Mouse (Mus musculus) stomach, embryonic 15.5 days (tissue): Measurements from ENCODE around the gene Nat8f2. TPM values are rescaled to one million over a fixed set of nuclear protein-coding genes. Genes with fewer than 3 reads are reported as not detected.
"Not testable (repeated sequence)": the region's sequence is repeated elsewhere in the genome, so short reads cannot be mapped to it uniquely, and the experiment has no call there.

ENCODE experiments used
- ATAC-seq: fragments of 200-750 bp; cut with Nextera tagmentation; 2 replicates; pipeline ENCODE4 v1.8.0; 2017; ENCODE audit warnings: low read depth, moderate number of reproducible peaks, moderate TSS enrichment; ENCODE audit not compliant: insufficient read depth, low FRiP score
- H3K27ac ChIP-seq: fragments of 300-500 bp; sonication (generic); 2 replicates; pipeline ENCODE4 v1.5.1; 2015; ENCODE audit warnings: mild to moderate bottlenecking, inconsistent platforms
- H3K27me3 ChIP-seq: fragments of 300-500 bp; sonication (generic); replicated peaks from 2 replicates; pipeline ENCODE4 v1.6.1; 2015; ENCODE audit warnings: inconsistent platforms
- H3K36me3 ChIP-seq: fragments of 300-500 bp; sonication (generic); 2 replicates; pipeline ENCODE4 v1.6.1; 2015; ENCODE audit warnings: inconsistent platforms
- H3K4me1 ChIP-seq: fragments of 300-500 bp; sonication (generic); 2 replicates; pipeline ENCODE4 v1.6.1; 2015; ENCODE audit warnings: inconsistent platforms
- H3K4me2 ChIP-seq: fragments of 300-500 bp; sonication (generic); 2 replicates; pipeline ENCODE4 v1.6.1; 2015; ENCODE audit warnings: mild to moderate bottlenecking, inconsistent platforms
- H3K4me3 ChIP-seq: fragments of 300-500 bp; sonication (generic); replicated peaks from 2 replicates; pipeline ENCODE4 v1.5.1; 2015; ENCODE audit warnings: inconsistent platforms
- H3K9ac ChIP-seq: fragments of 300-500 bp; sonication (generic); 2 replicates; pipeline ENCODE4 v1.6.1; 2015; ENCODE audit warnings: inconsistent platforms
- H3K9me3 ChIP-seq: fragments of 300-500 bp; sonication (generic); 2 replicates; pipeline ENCODE4 v1.6.1; 2016; ENCODE audit warnings: inconsistent platforms
- WGBS: fragments of 180-500 bp; shearing (Covaris S2); methylation state at CpG from one replicate; pipeline ENCODE4 v1.1.7; 2015; 5-methylcytosine and 5-hydroxymethylcytosine counted together
- polyA plus RNA-seq: library from polyadenylated mRNA; unstranded; fragments of >200 nt; fragmentation: Nextera tagmentation; extraction: Ambion mirVana; gene quantifications from 2 replicates; pipeline ENCODE4 v1.2.1, GENCODE M21; 2015

The Nat8f2 gene
- polyA plus RNA-seq, 1 experiment from 2014 or later: 0.04 TPM

DNA sequence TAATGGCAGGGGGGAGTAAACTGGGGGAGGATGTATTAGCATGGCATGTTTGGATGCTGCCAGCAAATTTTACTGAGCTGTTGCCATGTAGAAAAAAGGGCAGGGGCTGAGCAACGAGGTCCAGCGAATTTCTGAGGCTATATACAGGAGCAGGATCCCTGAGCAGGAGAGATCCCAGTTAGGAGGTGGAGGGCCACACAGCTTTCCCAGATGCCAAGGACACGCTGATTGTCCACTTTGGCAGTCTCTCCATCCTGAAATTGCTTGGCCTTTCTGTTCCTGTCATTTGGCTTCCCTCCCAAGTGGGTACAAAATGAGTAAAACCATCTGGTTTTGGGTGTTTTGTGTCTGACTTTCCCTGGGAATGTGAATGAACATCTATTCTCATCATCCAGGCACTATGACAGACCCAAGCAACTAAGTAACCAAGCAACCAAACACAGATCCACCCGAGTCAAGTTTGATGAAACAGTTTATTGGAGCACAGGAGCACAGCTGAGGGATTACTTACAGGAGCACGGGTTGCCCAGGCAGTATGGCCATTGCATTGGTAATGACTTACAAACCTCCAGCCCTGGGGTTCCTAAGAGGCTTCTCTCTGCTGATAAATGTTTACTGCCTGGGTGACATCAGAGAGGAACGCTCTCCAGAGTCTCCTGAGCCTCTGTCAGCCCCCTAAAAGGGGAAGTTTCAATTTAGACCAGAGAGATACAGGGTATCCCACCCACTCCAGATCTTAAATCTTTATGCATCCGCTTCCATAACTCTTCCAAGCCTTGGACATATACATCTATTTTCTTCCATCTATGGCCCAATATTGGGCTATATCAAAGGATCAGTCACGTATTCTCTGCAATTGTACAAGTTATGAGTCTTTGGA, 29.9 kb upstream of the Nat8f2 start:
- not testable (repeated sequence) for H3K36me3 ChIP-seq, ATAC-seq, H3K9ac ChIP-seq, H3K4me3 ChIP-seq, H3K27me3 ChIP-seq, H3K4me1 ChIP-seq, H3K4me2 ChIP-seq, H3K27ac ChIP-seq, H3K9me3 ChIP-seq
- WGBS: 68% methylated on average over 7 of the region's 8 CpGs

DNA sequence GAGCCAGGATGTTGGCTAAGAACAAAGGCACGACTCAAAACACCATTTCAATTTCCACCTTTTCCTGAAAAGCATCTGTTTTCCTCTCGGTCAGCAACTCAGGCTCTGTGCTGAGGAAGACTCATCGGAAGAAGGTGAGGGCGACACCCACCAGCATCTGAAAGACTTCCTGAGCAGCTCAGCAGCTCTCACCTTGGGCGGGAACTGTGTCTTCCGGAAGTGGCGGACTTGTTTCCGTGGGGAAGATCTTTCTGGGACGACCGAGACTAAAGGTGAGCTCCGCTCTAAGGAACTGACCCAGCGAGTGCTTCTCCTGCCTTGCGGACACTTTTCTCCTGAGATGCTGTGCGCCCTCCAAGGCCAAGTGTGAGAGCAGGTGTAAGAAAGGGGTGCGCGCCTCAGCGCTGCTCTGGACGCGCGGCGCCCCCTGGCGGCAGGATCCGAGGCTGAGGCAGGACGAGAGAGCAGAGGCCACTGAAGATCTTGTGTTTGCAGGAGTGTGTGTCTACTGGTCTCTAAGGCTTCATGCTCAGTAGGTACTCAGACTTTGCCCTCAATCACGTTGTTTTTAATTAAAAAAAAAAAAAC, 26.2 kb upstream of the Nat8f2 start:
- H3K9ac ChIP-seq, H3K36me3 ChIP-seq, H3K27me3 ChIP-seq, H3K9me3 ChIP-seq, ATAC-seq, H3K4me2 ChIP-seq, H3K27ac ChIP-seq, H3K4me3 ChIP-seq, H3K4me1 ChIP-seq: not testable (repeated sequence)
- WGBS: 71% methylated on average over 25 of the region's 25 CpGs

DNA sequence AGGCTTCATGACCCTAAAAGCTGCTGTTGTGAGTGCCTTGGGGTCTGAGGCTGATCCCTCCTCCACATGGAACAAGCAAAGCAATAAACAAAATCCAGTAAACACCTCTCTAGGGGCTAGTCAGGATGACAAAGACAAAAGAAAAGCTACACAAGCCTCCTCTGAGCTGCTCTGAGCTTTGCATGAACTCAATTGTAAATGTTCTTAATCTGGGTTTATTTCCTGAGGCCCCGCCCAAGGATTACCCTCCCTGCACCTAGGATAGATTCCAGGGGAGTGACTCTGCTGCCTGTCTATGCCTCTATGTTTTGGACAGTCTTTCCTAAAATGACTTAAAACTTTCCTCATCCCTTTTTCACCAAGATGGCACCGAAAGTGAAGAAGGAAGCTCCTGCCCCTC, 20.0 kb upstream of the Nat8f2 start:
- Histone ChIP-seq H3K4me2 (no peak overlapping the region), H3K9ac (no peak overlapping the region), H3K4me1 (no peaks in the 10 kb centered on the region), H3K9me3 (no peaks in the 10 kb centered on the region), H3K27me3 (no peaks in the 10 kb centered on the region), H3K4me3 (no peak overlapping the region), H3K27ac (no peak overlapping the region), H3K36me3 (no peaks in the 10 kb centered on the region)
- ATAC-seq: no peak
- WGBS: 85% methylated on average over 2 of the region's 2 CpGs

DNA sequence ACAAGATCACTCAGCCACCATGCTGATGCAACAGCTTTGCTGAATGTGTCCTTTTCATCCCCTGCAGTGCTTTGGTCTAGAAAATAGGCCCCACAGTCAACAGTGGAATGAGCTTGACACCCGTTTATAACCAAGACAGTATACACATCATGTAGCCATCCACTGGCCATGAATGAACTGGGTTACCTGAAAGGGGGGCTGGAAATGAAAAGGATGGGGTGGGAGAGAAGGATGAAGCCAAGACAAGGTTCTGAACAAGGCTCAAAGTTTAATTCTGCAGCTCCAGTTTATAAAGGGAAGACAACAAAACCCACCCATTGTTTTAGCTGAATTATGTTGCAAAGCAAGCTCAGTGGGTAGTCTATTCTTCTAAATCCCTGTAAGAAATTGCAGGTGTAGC, 15.4 kb upstream of the Nat8f2 start:
- no peaks in the 10 kb centered on the region for H3K4me1 ChIP-seq
- no peak overlapping the region for H3K4me3 ChIP-seq
- H3K27ac ChIP-seq: no peak overlapping the region
- no peaks in the 10 kb centered on the region for H3K36me3 ChIP-seq
- peaks cover 10% of the 10 kb centered on the region; the same call in 1 of the 2 replicates for H3K9me3 ChIP-seq
- H3K27me3 ChIP-seq: no peaks in the 10 kb centered on the region
- H3K4me2 ChIP-seq: no peak overlapping the region
- no peak for ATAC-seq
- 86% methylated on average over 1 of the region's 1 CpGs for WGBS
- no peak overlapping the region for H3K9ac ChIP-seq

DNA sequence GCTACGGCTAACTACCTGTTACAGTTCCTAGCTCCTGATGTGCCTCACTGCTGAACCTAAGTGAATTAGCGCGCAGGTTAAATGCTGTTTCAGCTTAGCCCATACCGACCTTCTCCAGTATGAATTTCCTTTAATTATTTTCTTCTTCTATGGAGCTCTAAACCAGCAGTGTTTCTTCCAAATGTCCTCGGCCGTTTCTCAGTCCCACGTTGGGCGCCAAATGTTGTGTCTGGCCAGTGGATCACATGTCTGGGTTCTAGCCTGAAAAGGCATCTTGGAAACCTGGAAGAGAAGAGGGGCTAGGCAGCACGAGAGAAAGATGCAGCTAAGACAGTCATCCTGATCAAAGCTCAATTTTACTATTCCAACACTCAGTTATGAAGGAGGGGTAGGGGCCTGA, 14.3 kb upstream of the Nat8f2 start:
- H3K9me3 ChIP-seq, H3K4me1 ChIP-seq, H3K36me3 ChIP-seq, H3K27me3 ChIP-seq, H3K27ac ChIP-seq, H3K9ac ChIP-seq, H3K4me2 ChIP-seq, H3K4me3 ChIP-seq, ATAC-seq: not testable (repeated sequence)
- WGBS: 92% methylated on average over 9 of the region's 9 CpGs

DNA sequence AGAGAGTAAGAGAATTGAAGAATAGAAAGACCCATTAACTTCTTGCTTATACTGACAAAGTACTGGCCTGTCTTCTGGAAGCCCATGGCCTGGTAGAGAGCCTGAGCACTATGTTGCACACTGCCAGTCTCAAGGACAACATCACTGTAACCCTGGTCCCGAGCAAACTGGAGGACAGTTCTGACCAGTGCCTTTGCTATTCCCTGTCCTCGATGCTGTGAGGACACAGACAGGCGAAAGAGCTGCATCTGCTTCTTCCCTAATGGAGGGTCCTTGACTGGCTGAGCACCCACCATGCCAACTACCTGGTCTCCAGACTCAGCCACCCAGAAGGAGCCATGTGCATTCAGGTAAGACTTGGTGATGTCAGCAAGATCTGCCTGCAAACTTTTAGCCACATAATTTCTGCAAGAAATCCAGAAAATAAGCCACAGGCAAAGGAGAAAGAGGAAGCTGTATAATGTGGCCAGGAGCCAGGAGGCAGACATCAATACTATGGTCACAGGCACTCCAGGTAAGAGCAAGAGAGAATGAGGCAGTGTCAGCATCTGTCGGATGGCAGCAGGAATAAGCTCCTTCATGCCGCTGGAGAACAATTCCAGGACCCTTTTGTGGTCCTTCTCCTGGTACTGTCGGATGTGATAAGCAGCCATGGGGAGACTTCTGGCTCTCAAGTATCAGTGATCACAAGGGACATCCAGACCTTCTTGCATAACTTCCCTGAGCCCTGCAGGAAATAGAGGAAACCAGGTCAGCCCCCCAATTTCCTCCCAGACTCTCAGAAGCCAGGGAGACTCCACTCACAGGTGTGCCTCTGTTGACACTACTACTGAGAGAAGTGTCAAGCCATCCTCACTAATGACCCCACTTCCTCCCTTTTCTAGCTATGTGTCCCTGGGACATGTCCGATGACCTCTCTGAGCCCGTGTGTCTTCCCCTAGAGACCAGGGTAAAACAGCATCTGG, 950 bp downstream of the Nat8f2 start:
- no peak overlapping the region for H3K4me3 ChIP-seq
- no peaks in the 10 kb centered on the region for H3K36me3 ChIP-seq
- H3K9me3 ChIP-seq: no peaks in the 10 kb centered on the region
- H3K27me3 ChIP-seq: no peaks in the 10 kb centered on the region
- ATAC-seq: no peak
- no peak overlapping the region for H3K27ac ChIP-seq
- H3K4me2 ChIP-seq: no peak overlapping the region
- WGBS: 80% methylated on average over 8 of the region's 8 CpGs
- no peaks in the 10 kb centered on the region for H3K4me1 ChIP-seq
- H3K9ac ChIP-seq: no peak overlapping the region

DNA sequence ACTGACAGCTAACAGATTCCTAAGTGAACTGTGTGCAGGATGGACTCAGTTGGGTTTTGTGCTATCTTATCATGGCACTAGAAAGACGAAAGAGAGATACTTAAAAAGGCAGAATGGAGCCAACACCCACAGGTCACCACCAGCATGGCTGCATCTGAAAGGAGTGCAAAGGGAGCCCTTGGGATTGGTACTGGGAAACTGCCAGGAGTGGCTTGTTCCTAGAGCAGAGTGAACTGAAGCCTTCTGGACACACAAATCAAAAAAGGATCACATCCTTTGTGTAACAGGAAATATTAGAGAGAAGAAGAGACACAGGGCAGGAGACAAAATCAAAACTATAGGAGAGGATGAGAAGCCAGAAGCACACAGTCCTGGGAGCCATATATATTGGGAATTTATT, 2.0 kb downstream of the Nat8f2 start:
- not testable (repeated sequence) for ATAC-seq

DNA sequence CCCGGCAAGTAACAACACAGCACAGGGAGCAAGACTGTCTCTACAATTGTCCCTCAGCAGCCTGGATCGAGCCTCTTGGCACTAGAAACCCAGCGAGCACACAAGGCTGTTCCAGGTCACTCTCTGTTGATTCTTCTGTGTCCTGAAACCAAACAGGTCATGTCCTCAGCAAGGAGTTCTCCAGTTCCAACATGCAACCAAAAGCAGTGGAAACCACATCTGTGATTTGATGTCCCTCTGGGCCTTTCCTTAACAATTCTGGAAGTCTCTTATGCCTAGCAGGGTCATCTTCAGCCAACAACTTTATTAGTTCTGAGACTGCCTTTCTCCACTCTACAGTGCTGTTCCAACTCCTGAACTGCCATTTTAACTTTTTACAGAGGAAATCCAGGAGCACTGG, 2.8 kb downstream of the Nat8f2 start:
- H3K9ac ChIP-seq, H3K4me3 ChIP-seq, ATAC-seq, H3K4me1 ChIP-seq, H3K9me3 ChIP-seq, H3K36me3 ChIP-seq, H3K4me2 ChIP-seq, H3K27me3 ChIP-seq, H3K27ac ChIP-seq: not testable (repeated sequence)
- WGBS: 81% methylated on average over 3 of the region's 3 CpGs

More for the DNA sequence above, 2.0 kb downstream of the Nat8f2 start:
- H3K9ac ChIP-seq, H3K27ac ChIP-seq, H3K4me3 ChIP-seq, H3K4me1 ChIP-seq, H3K9me3 ChIP-seq, H3K4me2 ChIP-seq, H3K36me3 ChIP-seq, H3K27me3 ChIP-seq: not testable (repeated sequence)
- WGBS: 65% methylated on average over 1 of the region's 1 CpGs

DNA sequence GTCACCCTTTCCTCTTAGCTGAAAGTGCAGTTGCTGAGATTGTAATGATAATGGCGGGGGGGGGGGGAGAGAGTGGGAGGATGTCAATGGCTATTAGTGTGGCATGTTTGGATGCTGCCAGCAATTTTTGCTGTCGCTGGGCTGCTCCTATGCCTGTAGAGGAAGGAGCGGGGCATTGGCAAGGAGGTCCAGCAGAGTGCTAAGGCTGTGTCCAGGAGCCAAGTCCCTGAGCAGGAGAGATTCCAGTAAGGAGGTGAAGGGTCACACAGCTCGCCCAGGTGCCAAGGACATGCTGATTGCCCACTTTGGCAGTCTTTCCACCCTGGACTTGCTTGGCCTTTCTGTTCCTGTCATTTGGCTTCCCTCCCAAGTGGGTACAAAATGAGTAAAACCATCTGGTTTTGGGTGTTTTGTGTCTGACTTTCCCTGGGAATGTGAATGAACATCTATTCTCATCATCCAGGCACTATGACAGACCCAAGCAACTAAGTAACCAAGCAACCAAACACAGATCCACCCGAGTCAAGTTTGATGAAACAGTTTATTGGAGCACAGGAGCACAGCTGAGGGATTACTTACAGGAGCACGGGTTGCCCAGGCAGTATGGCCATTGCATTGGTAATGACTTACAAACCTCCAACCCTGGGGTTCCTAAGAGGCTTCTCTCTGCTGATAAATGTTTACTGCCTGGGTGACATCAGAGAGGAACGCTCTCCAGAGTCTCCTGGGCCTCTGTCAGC, 3.9 kb downstream of the Nat8f2 start:
- not testable (repeated sequence) for H3K4me2 ChIP-seq, H3K4me1 ChIP-seq, H3K9me3 ChIP-seq, H3K36me3 ChIP-seq, H3K4me3 ChIP-seq, H3K9ac ChIP-seq, ATAC-seq, H3K27me3 ChIP-seq, H3K27ac ChIP-seq
- 54% methylated on average over 6 of the region's 7 CpGs for WGBS

DNA sequence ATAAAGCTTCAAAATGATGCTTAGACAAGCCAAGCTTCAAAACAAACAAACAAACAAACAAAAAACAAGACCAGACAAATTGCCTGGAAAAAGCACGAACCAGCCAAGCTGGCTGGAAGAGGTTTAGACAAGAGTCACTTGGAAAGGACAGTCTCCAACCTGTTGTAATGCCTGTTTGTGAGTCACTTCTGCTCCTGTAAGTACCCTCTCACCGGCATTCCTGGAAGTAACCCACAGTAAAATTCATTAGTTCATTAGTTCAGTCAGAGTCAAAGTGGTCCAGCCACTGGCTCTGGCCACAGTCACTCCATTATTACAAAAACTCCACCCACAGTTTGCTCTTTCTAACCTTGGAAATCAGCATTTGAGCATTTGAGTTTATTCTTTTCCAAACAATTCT, 5.1 kb downstream of the Nat8f2 start:
- Histone ChIP-seq H3K4me3 (no peak overlapping the region), H3K9ac (no peak overlapping the region), H3K9me3 (no peaks in the 10 kb centered on the region), H3K4me2 (no peak overlapping the region), H3K27ac (no peak overlapping the region), H3K4me1 (no peaks in the 10 kb centered on the region), H3K27me3 (no peaks in the 10 kb centered on the region), H3K36me3 (no peaks in the 10 kb centered on the region)
- WGBS: 88% methylated on average over 2 of the region's 2 CpGs
- ATAC-seq: no peak

DNA sequence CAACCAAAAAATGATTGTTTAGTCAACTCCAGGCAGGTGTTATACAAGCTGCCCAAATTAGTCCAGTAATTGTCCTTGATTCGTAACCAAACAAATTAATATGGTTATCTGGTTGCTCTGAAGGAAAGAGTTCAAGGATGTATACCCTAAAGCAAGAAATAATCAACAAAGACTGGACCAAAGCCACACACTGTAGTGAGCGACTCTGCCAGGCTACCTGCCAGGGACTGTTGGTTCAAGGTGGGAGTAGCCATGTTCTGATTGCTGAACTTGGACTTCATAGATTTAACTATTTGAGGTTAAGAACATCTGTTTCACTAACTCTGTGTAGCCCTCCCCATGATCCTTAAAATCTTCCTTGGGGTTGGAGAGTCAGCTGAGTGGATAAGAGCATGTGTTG, 5.8 kb downstream of the Nat8f2 start:
- no peak overlapping the region for H3K4me2 ChIP-seq
- WGBS: 75% methylated on average over 2 of the region's 2 CpGs
- ATAC-seq: no peak
- H3K9ac ChIP-seq: no peak overlapping the region
- no peaks in the 10 kb centered on the region for H3K27me3 ChIP-seq
- no peaks in the 10 kb centered on the region for H3K36me3 ChIP-seq
- no peak overlapping the region for H3K27ac ChIP-seq
- H3K4me3 ChIP-seq: no peak overlapping the region
- H3K4me1 ChIP-seq: no peaks in the 10 kb centered on the region
- H3K9me3 ChIP-seq: no peaks in the 10 kb centered on the region
